Mouse (Mus musculus) adrenal gland, postnatal 0 days (tissue): ENCODE measurements around the gene Togaram1. TPM values are rescaled to one million over a fixed set of nuclear protein-coding genes. Genes with fewer than 3 reads are reported as not detected.

Source experiments
- polyA plus RNA-seq: library from polyadenylated mRNA; unstranded; fragments of >200 nt; fragmentation: Nextera tagmentation; extraction: Ambion mirVana; gene quantifications from 2 replicates; pipeline ENCODE4 v1.2.1, GENCODE M21; 2015

The Togaram1 gene
- polyA plus RNA-seq, result 14.6 and 18.8 TPM in 2 replicates

DNA sequence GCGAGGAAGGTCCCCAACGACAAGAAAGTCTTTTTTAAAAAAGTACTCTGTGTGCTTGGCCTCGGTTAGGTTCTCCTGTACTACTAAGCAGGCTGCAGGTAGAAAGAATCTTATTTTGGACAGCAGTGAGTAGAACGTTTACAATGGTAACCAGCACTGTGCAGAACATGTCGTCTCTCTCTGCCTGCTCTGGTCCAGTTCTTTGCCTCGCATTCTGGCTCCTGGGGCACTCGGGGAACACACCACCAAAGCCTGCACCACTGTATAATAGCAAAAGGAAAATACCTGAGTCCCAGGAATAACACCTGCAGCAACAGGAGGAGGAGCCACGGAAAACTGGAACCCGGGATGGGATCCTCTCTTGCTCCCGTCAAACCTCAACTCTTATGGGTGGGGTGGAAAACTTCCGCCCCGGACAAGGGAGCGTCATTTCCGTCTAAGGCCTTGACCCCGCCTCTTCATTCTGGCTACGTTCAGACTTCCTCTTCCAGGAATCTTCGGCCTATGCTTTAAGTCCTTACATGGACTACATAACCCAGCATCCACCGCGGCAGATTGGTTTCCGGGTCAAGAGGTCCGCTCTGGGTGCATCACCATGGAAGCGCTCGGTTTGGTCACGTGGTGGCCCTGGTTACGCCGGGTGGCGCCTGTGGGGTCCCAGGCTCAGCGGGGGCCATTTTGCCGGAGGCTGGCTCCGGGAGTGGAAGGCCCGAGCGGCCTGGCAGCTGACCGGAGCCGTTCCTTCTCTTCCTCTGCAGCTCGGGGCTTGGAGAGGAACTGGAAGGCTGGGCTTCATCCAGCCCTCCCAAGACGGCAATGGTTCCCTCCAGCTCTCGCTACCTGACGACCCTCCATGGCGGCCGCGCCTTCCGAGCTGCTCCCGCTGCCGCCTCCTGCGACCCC, at the start of gene Togaram1, which contains the start of gene Klhl28:
TSS of gene Togaram1 (plus strand) at position 681 of the 903 bp plus-strand sequence.
TSS of gene Klhl28 (minus strand) at position 411 of the 903 bp plus-strand sequence.

DNA sequence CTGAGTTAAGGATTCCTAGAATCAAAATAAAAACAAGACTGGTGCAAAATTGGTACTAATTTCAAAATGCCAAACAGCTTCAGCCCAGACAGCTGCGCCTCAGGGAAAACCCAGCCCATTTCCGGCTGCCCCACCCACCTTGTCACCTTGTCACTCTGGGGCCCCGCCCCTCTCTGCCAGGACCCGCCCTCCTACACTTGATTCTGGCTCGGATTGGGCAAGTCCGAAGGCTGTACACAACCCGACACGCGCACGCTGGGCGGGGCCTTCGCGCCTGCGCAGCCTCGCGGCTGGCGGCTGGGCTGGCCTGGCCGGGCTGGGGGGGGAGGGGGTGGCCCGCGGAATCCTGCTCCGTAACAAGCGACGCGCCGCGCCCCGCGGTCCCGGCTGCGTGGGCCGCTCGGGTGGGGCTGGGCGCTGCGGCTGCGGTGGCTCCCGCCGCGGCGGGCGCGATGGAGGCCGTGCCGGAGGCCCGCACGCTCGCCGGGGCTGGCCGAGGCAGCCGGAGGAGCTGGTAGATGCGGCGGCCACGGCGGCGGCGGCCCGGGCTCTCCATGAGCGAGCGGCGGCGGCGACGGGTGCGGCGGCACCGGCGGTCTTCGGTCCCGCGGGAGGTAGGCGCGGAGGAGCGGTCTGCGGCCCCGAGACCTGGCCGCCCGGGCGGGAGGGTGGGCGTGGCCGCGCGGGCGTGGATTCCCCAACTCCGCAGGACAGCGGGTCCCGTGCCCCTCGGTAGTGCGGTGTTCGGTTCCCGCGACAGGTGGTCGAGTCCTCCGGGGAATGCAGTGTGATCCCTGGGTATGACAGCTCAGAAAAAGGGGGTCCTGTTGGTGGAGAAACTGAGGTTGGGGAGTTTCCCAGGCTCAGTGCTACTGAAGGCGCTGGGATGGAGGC, 47.8 kb upstream of the Togaram1 start, which contains the start of gene Gm527:
TSS of gene Gm527 (plus strand) at position 329 of the 894 bp plus-strand sequence.

DNA sequence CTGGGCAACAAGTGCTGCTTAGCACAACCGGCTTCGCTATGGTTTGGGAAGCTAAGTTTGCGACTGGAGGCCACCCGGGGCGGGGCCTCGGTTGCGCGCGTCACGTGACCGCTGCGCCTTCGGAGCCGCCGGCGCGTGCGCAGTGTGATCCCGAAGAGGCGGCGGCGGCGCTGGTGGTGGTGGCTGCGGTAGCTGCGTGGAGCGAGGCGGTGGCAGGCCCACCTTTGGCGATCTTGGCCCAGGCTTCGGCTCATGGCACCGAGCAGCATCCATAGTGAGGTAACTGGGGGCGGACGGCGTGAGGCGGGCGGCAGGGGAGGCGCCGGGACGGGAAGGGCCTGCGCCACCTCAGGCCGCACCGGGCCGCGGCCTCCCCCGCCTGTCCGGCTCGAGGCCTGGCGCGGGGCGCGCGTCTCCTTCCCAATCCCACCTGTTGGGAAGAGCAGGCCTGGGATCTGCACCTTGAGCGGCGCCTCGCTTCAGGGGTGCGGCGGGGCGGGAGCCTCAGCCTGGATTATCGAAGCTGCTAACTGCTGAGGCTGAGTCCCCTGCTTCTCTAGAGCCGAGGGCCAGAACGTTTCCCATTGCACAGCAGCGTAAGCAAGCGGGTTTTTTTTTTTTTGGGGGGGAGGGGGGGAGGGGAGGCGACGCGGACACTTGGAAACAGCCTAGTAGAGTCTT, 70.7 kb downstream of the Togaram1 start, which contains the start of gene Prpf39:
TSS of gene Prpf39 (plus strand) at position 144 of the 681 bp plus-strand sequence.

Other genes starting within 250 kb of the Togaram1 start
- 4.1 and 5.0 TPM in 2 replicates for gene Gm527, start 47.9 kb upstream of the Togaram1 start, polyA plus RNA-seq
- 9.4 and 11.6 TPM in 2 replicates for gene Klhl28, start 270 bp upstream of the Togaram1 start, polyA plus RNA-seq
- gene Prpf39, start 70.5 kb downstream of the Togaram1 start, polyA plus RNA-seq, result 18.4 and 30.9 TPM in 2 replicates
- 628 and 947 TPM in 2 replicates for gene Fkbp3, start 108.2 kb downstream of the Togaram1 start, polyA plus RNA-seq
- gene Fancm, start 109.8 kb downstream of the Togaram1 start, polyA plus RNA-seq, result 3.1 and 6.9 TPM in 2 replicates
- 18.1 and 22.4 TPM in 2 replicates for gene Mis18bp1, start 206.8 kb downstream of the Togaram1 start, polyA plus RNA-seq